8 mouse cellular contexts compared by ENCODE assay signal in genomic region chr8:127063551-127064360, GRCm38 (mm10). TPM values are rescaled to one million over a fixed set of nuclear protein-coding genes. Genes with fewer than 3 reads are reported as not detected.
DNase-seq lines count a peak whose midpoint lies in the region; ATAC-seq and TF ChIP-seq lines count a peak whose summit lies in the region.

Gene Pard3 (plus strand): TSS chr8:127063893.

- H3K9ac ChIP-seq in limb, embryonic 11.5 days (ENCODE audit: low read length), result peak within 1 kb of the TSS; percentile 98
- peak within 1 kb of the TSS; percentile 86 for H3K9ac ChIP-seq in midbrain, embryonic 14.5 days (replicated peaks; ENCODE audit: low read length)
- H3K9ac ChIP-seq in stomach, postnatal 0 days (ENCODE audit: low read length), result peak within 1 kb of the TSS; percentile 96

- H3K9me3 ChIP-seq in erythroblast, embryonic 14.5 days (ENCODE audit: control insufficient read depth, low read length), result no peaks in the 10 kb centered on the region; the same call in 1 of the 2 replicates
- H3K9me3 ChIP-seq in embryonic facial prominence, embryonic 10.5 days, result no peaks in the 10 kb centered on the region
- no peaks in the 10 kb centered on the region for H3K9me3 ChIP-seq in limb, embryonic 11.5 days (ENCODE audit: control insufficient read depth, low read length)
- no peaks in the 10 kb centered on the region for H3K9me3 ChIP-seq in midbrain, embryonic 14.5 days (ENCODE audit: control insufficient read depth, low read length)
- no peaks in the 10 kb centered on the region for H3K9me3 ChIP-seq in stomach, postnatal 0 days (ENCODE audit: control insufficient read depth, low read length)

- TF ChIP-seq CTCF in kidney, adult 2 months (conservative IDR thresholded peaks at IDR 0.05; ENCODE audit: insufficient read depth, insufficient read length, low read depth, low read length), result peak; percentile 50
- TF ChIP-seq CTCF in stomach, postnatal 0 days (IDR thresholded peaks at IDR 0.05; ENCODE audit: low read depth), result peak; percentile 61

- H3K27ac ChIP-seq in embryonic facial prominence, embryonic 10.5 days (replicated peaks), result peak within 1 kb of the TSS; percentile 99
- peak within 1 kb of the TSS; percentile 95 for H3K27ac ChIP-seq in kidney, adult 2 months (ENCODE audit: insufficient read depth, low read depth, low read length)
- peak within 1 kb of the TSS; percentile 96 for H3K27ac ChIP-seq in limb, embryonic 11.5 days (replicated peaks; ENCODE audit: low read depth, low read length)
- peak within 1 kb of the TSS; percentile 92 for H3K27ac ChIP-seq in midbrain, embryonic 14.5 days (replicated peaks; ENCODE audit: low read depth, low read length)
- peak within 1 kb of the TSS; percentile 98 for H3K27ac ChIP-seq in stomach, postnatal 0 days (replicated peaks)

- TF ChIP-seq POLR2A in kidney, adult 2 months (IDR thresholded peaks at IDR 0.05; ENCODE audit: low read depth, low read length), result no peak

- H3K27me3 ChIP-seq in erythroblast, embryonic 14.5 days (ENCODE audit: control insufficient read depth), result peaks cover 46% of the 10 kb centered on the region
- no peaks in the 10 kb centered on the region for H3K27me3 ChIP-seq in embryonic facial prominence, embryonic 10.5 days (replicated peaks; ENCODE audit: low read depth, poor library complexity, severe bottlenecking)
- H3K27me3 ChIP-seq in kidney, adult 2 months (replicated peaks; ENCODE audit: control insufficient read depth, insufficient read depth, low read length), result no peaks in the 10 kb centered on the region
- no peaks in the 10 kb centered on the region for H3K27me3 ChIP-seq in limb, embryonic 11.5 days (ENCODE audit: control insufficient read depth, insufficient read depth, low read length)
- no peaks in the 10 kb centered on the region for H3K27me3 ChIP-seq in midbrain, embryonic 14.5 days (ENCODE audit: control insufficient read depth, insufficient read depth, low read length)
- H3K27me3 ChIP-seq in stomach, postnatal 0 days (ENCODE audit: control insufficient read depth, insufficient read depth, low read length), result no peaks in the 10 kb centered on the region

- peak; percentile 90 for DNase-seq in embryonic facial prominence, embryonic 10.5 days (ENCODE audit: low spot score)
- peak; percentile 98 for DNase-seq in heart, adult 11 months
- DNase-seq in kidney, adult 2 months, result peak; percentile 85
- peak; percentile 84 for DNase-seq in limb, embryonic 11.5 days (ENCODE audit: low spot score)
- peak; percentile 91 for DNase-seq in midbrain, embryonic 14.5 days
- peak; percentile 86 for DNase-seq in stomach, postnatal 0 days (ENCODE audit: low spot score)

- TF ChIP-seq EP300 in stomach, postnatal 0 days (optimal IDR thresholded peaks at IDR 0.05), result no peak

- peak within 1 kb of the TSS; percentile 71 for H3K4me2 ChIP-seq in limb, embryonic 11.5 days (ENCODE audit: low read depth, severe bottlenecking)
- peak within 1 kb of the TSS; percentile 72 for H3K4me2 ChIP-seq in midbrain, embryonic 14.5 days (ENCODE audit: low read length)
- H3K4me2 ChIP-seq in stomach, postnatal 0 days (replicated peaks; ENCODE audit: low read depth), result peak within 1 kb of the TSS; percentile 80

- no peaks in the 10 kb centered on the region for H3K4me1 ChIP-seq in erythroblast, embryonic 14.5 days (ENCODE audit: control insufficient read depth)
- peaks cover 48% of the 10 kb centered on the region for H3K4me1 ChIP-seq in embryonic facial prominence, embryonic 10.5 days
- H3K4me1 ChIP-seq in kidney, adult 2 months (ENCODE audit: control insufficient read depth, insufficient read depth, low read length), result peaks cover 13% of the 10 kb centered on the region; the same call in 1 of the 2 replicates
- H3K4me1 ChIP-seq in limb, embryonic 11.5 days (ENCODE audit: control insufficient read depth, insufficient read depth, low read length), result peaks cover 8% of the 10 kb centered on the region; the same call in 1 of the 2 replicates
- H3K4me1 ChIP-seq in midbrain, embryonic 14.5 days (ENCODE audit: control insufficient read depth, insufficient read depth, low read length), result peaks cover 19% of the 10 kb centered on the region
- peaks cover 4% of the 10 kb centered on the region; the same call in 1 of the 2 replicates for H3K4me1 ChIP-seq in stomach, postnatal 0 days (replicated peaks; ENCODE audit: control insufficient read depth, insufficient read depth)

- no peak for ATAC-seq in erythroblast, adult 5-6 weeks (replicated peaks; ENCODE audit: low FRiP score, poor library complexity, severe bottlenecking)
- ATAC-seq in limb, embryonic 11.5 days (ENCODE audit: insufficient number of reproducible peaks, low FRiP score, low TSS enrichment, low read depth), result peak; percentile 90
- ATAC-seq in midbrain, embryonic 14.5 days (ENCODE audit: low FRiP score, low TSS enrichment), result peak; percentile 93
- peak; percentile 96 for ATAC-seq in stomach, postnatal 0 days (ENCODE audit: low FRiP score, low TSS enrichment)

- no peaks in the 10 kb centered on the region for H3K36me3 ChIP-seq in erythroblast, embryonic 14.5 days (ENCODE audit: control insufficient read depth)
- no peaks in the 10 kb centered on the region for H3K36me3 ChIP-seq in embryonic facial prominence, embryonic 10.5 days (replicated peaks)
- H3K36me3 ChIP-seq in kidney, adult 2 months (ENCODE audit: control insufficient read depth, insufficient read depth, low read length), result no peaks in the 10 kb centered on the region
- H3K36me3 ChIP-seq in limb, embryonic 11.5 days (ENCODE audit: control insufficient read depth, insufficient read depth, low read length), result no peaks in the 10 kb centered on the region
- no peaks in the 10 kb centered on the region for H3K36me3 ChIP-seq in midbrain, embryonic 14.5 days (ENCODE audit: control insufficient read depth, insufficient read depth, low read length)
- H3K36me3 ChIP-seq in stomach, postnatal 0 days (ENCODE audit: control insufficient read depth, insufficient read depth, low read length), result no peaks in the 10 kb centered on the region

- under 1% methylated on average over 98 of the region's 98 CpGs for WGBS in embryonic facial prominence, embryonic 10.5 days
- under 1% methylated on average over 97 of the region's 98 CpGs for WGBS in kidney, adult 2 months
- whole genome bisulfite sequencing in limb, embryonic 11.5 days, result under 1% methylated on average over 86 of the region's 98 CpGs
- WGBS in midbrain, embryonic 14.5 days, result under 1% methylated on average over 93 of the region's 98 CpGs
- WGBS in stomach, postnatal 0 days, result under 1% methylated on average over 79 of the region's 98 CpGs

- peak within 1 kb of the TSS; percentile 58 for H3K4me3 ChIP-seq in erythroblast, embryonic 14.5 days (replicated peaks)
- H3K4me3 ChIP-seq in embryonic facial prominence, embryonic 10.5 days, result peak within 1 kb of the TSS; percentile 97
- H3K4me3 ChIP-seq in kidney, adult 2 months (ENCODE audit: insufficient read depth, low read depth, low read length), result peak within 1 kb of the TSS; percentile 96
- H3K4me3 ChIP-seq in limb, embryonic 11.5 days (ENCODE audit: low read depth, low read length), result peak within 1 kb of the TSS; percentile 91
- H3K4me3 ChIP-seq in midbrain, embryonic 14.5 days (replicated peaks; ENCODE audit: low read depth, low read length), result peak within 1 kb of the TSS; percentile 90
- peak within 1 kb of the TSS; percentile 96 for H3K4me3 ChIP-seq in stomach, postnatal 0 days (ENCODE audit: low read depth, low read length)

RNA-seq across cellular contexts. Expression of gene Pard3, which starts in this region (rescaled TPM):
- polyA plus RNA-seq in erythroblast, embryonic 14.5 days (2012), result 0.02 TPM in 1 of 2 replicates, not detected in the other
- 1.5 and 2.7 TPM in 2 replicates for total RNA-seq in erythroblast, adult 5-6 weeks (2015; ENCODE audit: low replicate concordance)
- total RNA-seq in erythroblast, adult 5-6 weeks (2017; ENCODE audit: low replicate concordance), result 4.2 and 5.8 TPM in 2 replicates
- 30.8 and 33.4 TPM in 2 replicates for polyA plus RNA-seq in embryonic facial prominence, embryonic 10.5 days (2016; fragmentation: Nextera tagmentation; extraction: Ambion mirVana)
- 51.2 and 56.6 TPM in 2 replicates for polyA plus RNA-seq in kidney, adult 2 months (2012; rRNA removed)
- polyA plus RNA-seq in limb, embryonic 11.5 days (2014; fragmentation: Nextera tagmentation; extraction: Ambion mirVana), result 38.8 and 41.4 TPM in 2 replicates
- polyA plus RNA-seq in midbrain, embryonic 14.5 days (2014; fragmentation: Nextera tagmentation; extraction: Ambion mirVana), result 16.7 and 27.3 TPM in 2 replicates
- polyA plus RNA-seq in stomach, postnatal 0 days (2015; fragmentation: Nextera tagmentation; extraction: Ambion mirVana), result 30.0 and 33.2 TPM in 2 replicates

Comparison
In these comparisons a context has a peak if more than half of its experiments do, and no peak if none do; other contexts are left out.
1. RNA of gene Pard3 (polyA plus RNA-seq): 51.2 to 56.6 TPM in kidney, adult 2 months, 38.8 to 41.4 TPM in limb, embryonic 11.5 days, 30.8 to 33.4 TPM in embryonic facial prominence, embryonic 10.5 days, 30.0 to 33.2 TPM in stomach, postnatal 0 days and 16.7 to 27.3 TPM in midbrain, embryonic 14.5 days; 0.02 TPM in erythroblast, embryonic 14.5 days; every median in the first group is over 10 times any median in the second.
2. Peak in every context shown above with its lines, with median percentiles within 50 percentile points of each other: H3K4me3 ChIP-seq, DNase-seq, H3K27ac ChIP-seq, H3K4me2 ChIP-seq and H3K9ac ChIP-seq.